Mouse (Mus musculus): ENCODE results near the gene 3110040M04Rik. TPM values are rescaled to one million over a fixed set of nuclear protein-coding genes. Genes with fewer than 3 reads are reported as not detected.

Gene 3110040M04Rik
- polyA plus RNA-seq, 1 experiment from 2014 or later: not detected

Other genes starting within 250 kb of the 3110040M04Rik start
- 1.7 and 2.2 TPM in 2 replicates for gene Hmcn1, start 210.7 kb upstream of the 3110040M04Rik start, polyA plus RNA-seq (2014; fragmentation: Nextera tagmentation; extraction: Ambion mirVana)
- 0.19 TPM in 1 of 2 replicates, not detected in the other for gene Gm47985, start 21.6 kb upstream of the 3110040M04Rik start, polyA plus RNA-seq (2014; fragmentation: Nextera tagmentation; extraction: Ambion mirVana)
- not detected in 2 replicates for gene Gm8947, start 11.7 kb upstream of the 3110040M04Rik start, polyA plus RNA-seq (2014; fragmentation: Nextera tagmentation; extraction: Ambion mirVana)
- not detected in 2 replicates for gene Gm47995, start 5.7 kb upstream of the 3110040M04Rik start, polyA plus RNA-seq (2014; fragmentation: Nextera tagmentation; extraction: Ambion mirVana)
- gene Gm47996, start 6.0 kb downstream of the 3110040M04Rik start, polyA plus RNA-seq (2014; fragmentation: Nextera tagmentation; extraction: Ambion mirVana): 0.30 TPM in 1 of 2 replicates, not detected in the other
- 229 and 263 TPM in 2 replicates for gene Ivns1abp, start 140.4 kb downstream of the 3110040M04Rik start, polyA plus RNA-seq (2014; fragmentation: Nextera tagmentation; extraction: Ambion mirVana)
- 15.1 and 20.2 TPM in 2 replicates for gene Swt1, start 224.3 kb downstream of the 3110040M04Rik start, polyA plus RNA-seq (2014; fragmentation: Nextera tagmentation; extraction: Ambion mirVana)
- gene Trmt1l, start 224.4 kb downstream of the 3110040M04Rik start, polyA plus RNA-seq (2014; fragmentation: Nextera tagmentation; extraction: Ambion mirVana): 41.6 and 44.0 TPM in 2 replicates